Mouse (Mus musculus): ENCODE measurements around the gene Arhgap35.
"Not testable (repeated sequence)": the region's sequence is repeated elsewhere in the genome, so short reads cannot be mapped to it uniquely, and the experiment has no call there.

GRCm38 (mm10) chr7:16643106-16643505 lies 28.3 kb upstream of the Arhgap35 start:
- not testable (repeated sequence) for TF ChIP-seq POLR2A (IDR thresholded peaks at IDR 0.05; ENCODE audit: control insufficient read depth, extremely low read depth, insufficient read depth, low read length, poor library complexity); CTCF (IDR thresholded peaks at IDR 0.05; ENCODE audit: borderline replicate concordance, control insufficient read depth, extremely low read depth, insufficient read depth, low read length, poor library complexity)

Data from thymus, adult 2 months (tissue).